ENCODE assay signal across 9 mouse cellular contexts in genomic region chr1:192834361-192835210, GRCm38 (mm10). TPM values are rescaled to one million over a fixed set of nuclear protein-coding genes. Genes with fewer than 3 reads are reported as not detected.
DNase-seq lines count a peak whose midpoint lies in the region; ATAC-seq and TF ChIP-seq lines count a peak whose summit lies in the region.
"Had no signal": no experiment of that assay in that cellular context is flagged by ENCODE, and none has a peak within 500 bp of the region (broad histone marks: within the 10 kb centered on the region; RNA-seq: fewer than 3 reads in every experiment).

No protein-coding gene starts in this region.

- H3K27me3 ChIP-seq in liver, postnatal 0 days (ENCODE audit: insufficient read depth, low read length), result peaks cover 42% of the 10 kb centered on the region

- peak overlapping the region; percentile 75 for H3K4me2 ChIP-seq in liver, postnatal 0 days (ENCODE audit: low read depth, low read length)

- peaks cover 10% of the 10 kb centered on the region; the same call in 1 of the 2 replicates for H3K4me1 ChIP-seq in liver, postnatal 0 days (ENCODE audit: insufficient read depth)

- DNase-seq in ovary, adult 18-20 months (ENCODE audit: low spot score), result peak; percentile 22
- no peak for DNase-seq in ovary, postnatal 10 days (ENCODE audit: low spot score)
- DNase-seq in embryo, embryonic 9.5 days (ENCODE audit: extremely low spot score), result peak; percentile 82
- DNase-seq in heart, postnatal 10 days, result peak; percentile 58 to 63
- DNase-seq in layer of hippocampus, adult 8-10 months (ENCODE audit: low spot score in 2 of 2), result peak; percentile 61 to 71
- peak; percentile 30 for DNase-seq in liver, postnatal 0 days
- peak; percentile 71 for DNase-seq in right cerebral cortex, adult 18-20 months
- DNase-seq in spleen, postnatal 10 days (ENCODE audit: low spot score in 2 of 2), result no peak

- ATAC-seq in liver, postnatal 0 days, result peak; percentile 37; the same call in 1 of the 2 replicates

- H3K4me3 ChIP-seq in liver, postnatal 0 days (ENCODE audit: low read depth, low read length), result peak overlapping the region; percentile 44

- no peak for TF ChIP-seq EP300 in liver, postnatal 0 days (IDR thresholded peaks at IDR 0.05; ENCODE audit: low read depth)

- peak overlapping the region; percentile 16; the same call in 1 of the 2 replicates for H3K9ac ChIP-seq in liver, postnatal 0 days (replicated peaks)

- H3K36me3 ChIP-seq in liver, postnatal 0 days (replicated peaks; ENCODE audit: insufficient read depth, low read length), result no peaks in the 10 kb centered on the region

- WGBS in liver, postnatal 0 days (ENCODE audit: insufficient replicate concordance), result 2% methylated on average over 63 of the region's 63 CpGs

- no peaks in the 10 kb centered on the region for H3K9me3 ChIP-seq in liver, postnatal 0 days (ENCODE audit: low read length)

- no peak for TF ChIP-seq CTCF in liver, postnatal 0 days (IDR thresholded peaks at IDR 0.05; ENCODE audit: low read depth)

- intact Hi-C loops in heart, postnatal 10 days (cut with DNase I), result no loop called here

- H3K27ac ChIP-seq in liver, postnatal 0 days (ENCODE audit: low read depth), result no peak overlapping the region

RNA-seq across cellular contexts. Expression of gene Sertad4, which starts 21.0 kb away (rescaled TPM):
- 10 to 100 TPM; 11.5 to 13.2 TPM for total RNA-seq in heart, postnatal 10 days (2021)
- total RNA-seq in layer of hippocampus, adult 8-10 months (2022), result 10 to 100 TPM; 13.4 to 17.3 (median 14.7) TPM
- polyA plus RNA-seq in liver, postnatal 0 days (2015; fragmentation: Nextera tagmentation; extraction: Ambion mirVana), result 0.28 and 0.37 TPM in 2 replicates
- total RNA-seq: neutrophil, adult 5-6 weeks had no signal

Comparison
In these comparisons a context has a peak if more than half of its experiments do, and no peak if none do; other contexts are left out.
1. DNase-seq: peak in ovary, adult 18-20 months (single experiment), embryo, embryonic 9.5 days (single experiment), heart, postnatal 10 days (2 of 2), layer of hippocampus, adult 8-10 months (2 of 2), liver, postnatal 0 days (single experiment) and right cerebral cortex, adult 18-20 months (single experiment); none in ovary, postnatal 10 days (single experiment) and spleen, postnatal 10 days (0 of 2).